Mouse (Mus musculus): ENCODE results near the gene Samd8. TPM values are rescaled to one million over a fixed set of nuclear protein-coding genes. Genes with fewer than 3 reads are reported as not detected.

The Samd8 gene
- polyA plus RNA-seq, 1 experiment from 2014 or later, result 12.1 TPM

- Histone ChIP-seq H3K36me3 (peaks cover 17% of the 10 kb centered on the region), H3K4me2 (no peak overlapping the region), H3K27ac (peak overlapping the region; percentile 39; the same call in 1 of the 2 replicates), H3K27me3 (no peaks in the 10 kb centered on the region), H3K4me1 (peaks cover 13% of the 10 kb centered on the region), H3K9me3 (no peaks in the 10 kb centered on the region), H3K9ac (no peak overlapping the region), H3K4me3 (no peak overlapping the region)
- 65% methylated on average over 11 of the region's 11 CpGs for WGBS
- ATAC-seq (ENCODE audit: insufficient number of reproducible peaks, insufficient read depth, low FRiP score, low TSS enrichment, low read depth), result no peak
These were observed 22.4 kb downstream of the Samd8 start for GRCm38 (mm10) chr14:21772506-21773281.

GRCm38 (mm10) chr14:21773946-21774345 is 23.6 kb downstream of the Samd8 start:
- no peaks in the 10 kb centered on the region for H3K27me3 ChIP-seq
- H3K9ac ChIP-seq, result no peak overlapping the region
- no peak overlapping the region for H3K4me3 ChIP-seq
- no peak for ATAC-seq (ENCODE audit: insufficient number of reproducible peaks, insufficient read depth, low FRiP score, low TSS enrichment, low read depth)
- H3K4me1 ChIP-seq, result peaks cover 4% of the 10 kb centered on the region; the same call in 1 of the 2 replicates
- WGBS, result 84% methylated on average over 2 of the region's 2 CpGs
- H3K9me3 ChIP-seq, result no peaks in the 10 kb centered on the region
- H3K27ac ChIP-seq, result no peak overlapping the region
- H3K36me3 ChIP-seq, result peaks cover 21% of the 10 kb centered on the region
- H3K4me2 ChIP-seq, result no peak overlapping the region

- ATAC-seq (ENCODE audit: insufficient number of reproducible peaks, insufficient read depth, low FRiP score, low TSS enrichment, low read depth), result no peak
- Histone ChIP-seq H3K9ac (no peak overlapping the region), H3K4me2 (no peak overlapping the region), H3K4me1 (no peaks in the 10 kb centered on the region), H3K36me3 (peaks cover 43% of the 10 kb centered on the region), H3K27me3 (no peaks in the 10 kb centered on the region), H3K9me3 (no peaks in the 10 kb centered on the region), H3K4me3 (no peak overlapping the region), H3K27ac (no peak overlapping the region)
- 89% methylated on average over 4 of the region's 4 CpGs for WGBS
These were observed 25.9 kb downstream of the Samd8 start for GRCm38 (mm10) chr14:21776201-21776600.

- ATAC-seq (ENCODE audit: insufficient number of reproducible peaks, insufficient read depth, low FRiP score, low TSS enrichment, low read depth), result no peak
These were observed 36.2 kb downstream of the Samd8 start for GRCm38 (mm10) chr14:21786500-21786899.

GRCm38 (mm10) chr14:21787374-21787773 is 37.0 kb downstream of the Samd8 start:
- no peak for ATAC-seq (ENCODE audit: insufficient number of reproducible peaks, insufficient read depth, low FRiP score, low TSS enrichment, low read depth)
- H3K9me3 ChIP-seq, result no peaks in the 10 kb centered on the region
- no peaks in the 10 kb centered on the region for H3K4me1 ChIP-seq
- no peak overlapping the region for H3K4me2 ChIP-seq
- H3K36me3 ChIP-seq, result peaks cover 42% of the 10 kb centered on the region
- H3K9ac ChIP-seq, result no peak overlapping the region
- no peak overlapping the region for H3K27ac ChIP-seq
- WGBS, result 90% methylated on average over 3 of the region's 3 CpGs
- no peak overlapping the region for H3K4me3 ChIP-seq
- no peaks in the 10 kb centered on the region for H3K27me3 ChIP-seq

More at GRCm38 (mm10) chr14:21786500-21786899, 36.2 kb downstream of the Samd8 start:
- H3K4me2 ChIP-seq, result no peak overlapping the region
- no peak overlapping the region for H3K4me3 ChIP-seq
- H3K27me3 ChIP-seq, result no peaks in the 10 kb centered on the region
- peaks cover 34% of the 10 kb centered on the region for H3K36me3 ChIP-seq
- no peak overlapping the region for H3K27ac ChIP-seq
- H3K4me1 ChIP-seq, result no peaks in the 10 kb centered on the region
- H3K9me3 ChIP-seq, result no peaks in the 10 kb centered on the region
- no peak overlapping the region for H3K9ac ChIP-seq
- WGBS, result 80% methylated on average over 4 of the region's 4 CpGs

- H3K36me3 ChIP-seq, result peaks cover 48% of the 10 kb centered on the region
- H3K27me3 ChIP-seq, result no peaks in the 10 kb centered on the region
- H3K9ac ChIP-seq, result no peak overlapping the region
- H3K27ac ChIP-seq, result no peak overlapping the region
- no peak overlapping the region for H3K4me2 ChIP-seq
- WGBS, result 93% methylated on average over 5 of the region's 5 CpGs
- no peaks in the 10 kb centered on the region for H3K9me3 ChIP-seq
- ATAC-seq (ENCODE audit: insufficient number of reproducible peaks, insufficient read depth, low FRiP score, low TSS enrichment, low read depth), result no peak
- no peak overlapping the region for H3K4me3 ChIP-seq
- H3K4me1 ChIP-seq, result no peaks in the 10 kb centered on the region
These were observed 37.8 kb downstream of the Samd8 start for GRCm38 (mm10) chr14:21788121-21788520.

GRCm38 (mm10) chr14:21790585-21791251 is 40.4 kb downstream of the Samd8 start:
- no peak overlapping the region for H3K4me3 ChIP-seq
- ATAC-seq (ENCODE audit: insufficient number of reproducible peaks, insufficient read depth, low FRiP score, low TSS enrichment, low read depth), result no peak
- WGBS, result 87% methylated on average over 9 of the region's 9 CpGs
- no peak overlapping the region for H3K27ac ChIP-seq
- no peak overlapping the region for H3K9ac ChIP-seq
- H3K27me3 ChIP-seq, result no peaks in the 10 kb centered on the region
- peaks cover 21% of the 10 kb centered on the region for H3K4me1 ChIP-seq
- H3K36me3 ChIP-seq, result peaks cover 42% of the 10 kb centered on the region
- H3K4me2 ChIP-seq, result no peak overlapping the region
- no peaks in the 10 kb centered on the region for H3K9me3 ChIP-seq

GRCm38 (mm10) chr14:21791722-21792121 is 41.4 kb downstream of the Samd8 start:
- peaks cover 36% of the 10 kb centered on the region for H3K36me3 ChIP-seq
- WGBS, result 88% methylated on average over 4 of the region's 4 CpGs
- no peak overlapping the region for H3K27ac ChIP-seq
- H3K27me3 ChIP-seq, result no peaks in the 10 kb centered on the region
- no peak overlapping the region for H3K4me2 ChIP-seq
- no peak for ATAC-seq (ENCODE audit: insufficient number of reproducible peaks, insufficient read depth, low FRiP score, low TSS enrichment, low read depth)
- H3K9ac ChIP-seq, result no peak overlapping the region
- H3K9me3 ChIP-seq, result no peaks in the 10 kb centered on the region
- no peak overlapping the region for H3K4me3 ChIP-seq
- H3K4me1 ChIP-seq, result peaks cover 21% of the 10 kb centered on the region

- H3K9me3 ChIP-seq, result no peaks in the 10 kb centered on the region
- WGBS, result 93% methylated on average over 6 of the region's 6 CpGs
- no peaks in the 10 kb centered on the region for H3K27me3 ChIP-seq
- no peak overlapping the region for H3K4me3 ChIP-seq
- H3K36me3 ChIP-seq, result peaks cover 36% of the 10 kb centered on the region
- H3K4me1 ChIP-seq, result peaks cover 21% of the 10 kb centered on the region
- no peak overlapping the region for H3K9ac ChIP-seq
- no peak for ATAC-seq (ENCODE audit: insufficient number of reproducible peaks, insufficient read depth, low FRiP score, low TSS enrichment, low read depth)
- H3K4me2 ChIP-seq, result no peak overlapping the region
- H3K27ac ChIP-seq, result no peak overlapping the region
These were observed 41.9 kb downstream of the Samd8 start for GRCm38 (mm10) chr14:21792250-21792649.

GRCm38 (mm10) chr14:21800641-21801040 is 50.3 kb downstream of the Samd8 start:
- ATAC-seq (ENCODE audit: insufficient number of reproducible peaks, insufficient read depth, low FRiP score, low TSS enrichment, low read depth), result no peak
- WGBS, result 89% methylated on average over 4 of the region's 4 CpGs

GRCm38 (mm10) chr14:21801624-21802023 is 51.3 kb downstream of the Samd8 start:
- H3K27me3 ChIP-seq, result no peaks in the 10 kb centered on the region
- H3K9me3 ChIP-seq, result no peaks in the 10 kb centered on the region
- peaks cover 13% of the 10 kb centered on the region; the same call in 1 of the 2 replicates for H3K36me3 ChIP-seq
- H3K4me2 ChIP-seq, result no peak overlapping the region
- no peak overlapping the region for H3K27ac ChIP-seq
- ATAC-seq (ENCODE audit: insufficient number of reproducible peaks, insufficient read depth, low FRiP score, low TSS enrichment, low read depth), result no peak
- no peaks in the 10 kb centered on the region for H3K4me1 ChIP-seq
- 77% methylated on average over 7 of the region's 7 CpGs for WGBS
- no peak overlapping the region for H3K4me3 ChIP-seq
- H3K9ac ChIP-seq, result no peak overlapping the region

More at GRCm38 (mm10) chr14:21800641-21801040, 50.3 kb downstream of the Samd8 start:
- Histone ChIP-seq H3K9ac (no peak overlapping the region), H3K36me3 (peaks cover 13% of the 10 kb centered on the region; the same call in 1 of the 2 replicates), H3K4me2 (no peak overlapping the region), H3K4me1 (0 out of 2 replicates have a peak, but pooled peaks cover under 1% of the 10 kb centered on the region), H3K4me3 (no peak overlapping the region), H3K9me3 (no peaks in the 10 kb centered on the region), H3K27me3 (no peaks in the 10 kb centered on the region), H3K27ac (no peak overlapping the region)

Data from embryonic facial prominence, embryonic 13.5 days (tissue).